Mouse (Mus musculus): ENCODE measurements around the gene Rbp1.
A peak's percentile ranks its signal among the peaks of the same experiment; 100 is the strongest.

Rbp1 gene

DNA sequence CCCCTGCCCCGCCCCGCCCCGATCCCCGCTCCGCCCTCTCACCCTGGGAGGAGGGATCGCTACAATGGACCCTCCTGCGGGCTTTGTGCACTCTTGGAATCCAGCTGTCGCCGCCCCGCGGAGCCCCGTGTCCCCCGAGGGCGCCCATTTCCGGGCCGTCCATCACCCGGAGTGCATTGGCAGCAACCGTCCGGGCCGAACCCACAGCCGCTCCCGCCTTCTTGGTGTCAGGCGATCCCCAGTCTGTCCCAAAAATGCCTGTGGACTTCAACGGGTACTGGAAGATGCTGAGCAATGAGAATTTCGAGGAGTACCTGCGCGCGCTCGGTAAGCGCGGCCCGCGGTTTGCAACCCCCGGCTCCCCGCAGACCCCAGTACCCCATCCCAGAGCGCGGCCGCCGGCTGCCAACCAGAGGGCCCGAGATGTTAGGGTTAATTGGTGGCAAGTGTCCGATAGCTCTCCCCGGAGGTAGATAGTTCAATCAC lies 2.0 kb downstream of the Rbp1 start:
- DNase-seq (ENCODE audit: low spot score in 2 of 2) = no peak

- DNase-seq (ENCODE audit: low spot score in 2 of 2) = no peak
These were observed 2.7 kb downstream of the Rbp1 start for GRCm38 (mm10) chr9:98425351-98425880.

GRCm38 (mm10) chr9:98427906-98428517 lies 5.3 kb downstream of the Rbp1 start:
- DNase-seq (ENCODE audit: low spot score in 2 of 2) = no peak

DNA sequence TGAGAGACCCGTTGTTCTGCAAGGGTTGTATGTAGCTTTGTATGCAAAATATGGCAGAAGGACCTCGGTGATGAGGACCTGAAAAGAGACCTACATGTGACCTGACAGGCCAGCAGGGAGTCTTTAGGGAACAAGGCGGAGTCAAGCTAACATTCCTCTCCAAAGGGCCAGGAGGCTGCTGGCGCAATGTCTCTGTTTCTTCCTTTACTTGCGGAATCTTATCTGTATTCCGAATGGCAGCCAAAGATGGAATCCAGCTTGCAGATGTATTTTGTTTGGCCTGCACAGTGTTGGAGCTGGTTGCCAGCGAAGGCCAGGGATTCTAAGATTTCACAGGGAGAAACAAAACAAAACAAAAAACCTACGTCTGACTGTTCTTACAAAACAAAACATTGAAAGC lies 6.0 kb downstream of the Rbp1 start:
- DNase-seq (ENCODE audit: low spot score in 2 of 2) = no peak

- DNase-seq (ENCODE audit: low spot score in 2 of 2) = peak in 1 of 2 experiments; percentile 23
These were observed 7.0 kb downstream of the Rbp1 start for GRCm38 (mm10) chr9:98429806-98430205.

- DNase-seq (ENCODE audit: low spot score in 2 of 2) = no peak
These were observed 7.8 kb downstream of the Rbp1 start for GRCm38 (mm10) chr9:98430528-98430927.

DNA sequence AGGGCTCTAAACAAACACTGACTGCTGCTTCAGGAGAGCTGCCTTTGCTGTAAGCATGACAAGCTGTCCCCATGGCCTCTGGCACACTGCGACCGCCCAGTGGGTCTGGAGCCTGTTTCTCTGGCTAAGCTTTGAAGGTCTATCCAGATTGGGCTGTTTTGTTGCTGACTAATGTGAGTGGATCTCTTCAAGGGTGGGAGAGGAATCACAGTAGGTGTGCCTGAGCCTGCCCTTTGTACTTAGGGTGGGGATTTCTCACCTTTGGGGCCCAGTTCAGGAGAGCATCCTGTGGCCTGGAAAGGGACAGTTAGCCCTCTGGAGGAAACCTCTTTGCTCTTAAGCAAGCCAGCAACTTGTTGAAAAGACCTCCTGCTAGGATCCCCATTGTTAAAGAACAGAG lies 10.3 kb downstream of the Rbp1 start:
- DNase-seq (ENCODE audit: low spot score in 2 of 2) = no peak

- DNase-seq (ENCODE audit: low spot score in 2 of 2) = no peak
These were observed 11.3 kb downstream of the Rbp1 start for GRCm38 (mm10) chr9:98433956-98434588.

DNA sequence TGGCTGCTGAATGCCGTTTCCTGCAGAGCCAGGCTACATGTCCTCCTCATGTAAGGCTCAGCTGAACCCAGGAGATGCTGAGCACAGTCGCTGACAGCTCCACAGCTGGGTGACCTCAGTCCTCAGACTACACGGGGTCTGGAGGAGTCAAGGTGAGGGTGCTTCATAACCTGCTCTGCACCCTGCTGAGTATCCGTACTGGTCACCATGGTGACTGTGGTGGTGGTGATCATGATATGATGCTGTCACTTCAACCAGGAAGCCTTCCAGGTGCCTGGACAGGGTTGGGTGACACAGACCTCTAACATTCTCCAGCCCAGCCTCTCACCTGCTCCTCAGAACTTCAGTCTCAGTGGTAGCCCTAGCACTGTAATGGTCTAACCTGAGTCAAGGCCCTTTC lies 15.1 kb downstream of the Rbp1 start:
- no peak for DNase-seq (ENCODE audit: low spot score in 2 of 2)

- DNase-seq (ENCODE audit: low spot score in 2 of 2) = no peak
These were observed 16.3 kb downstream of the Rbp1 start for GRCm38 (mm10) chr9:98439091-98439490.

DNA sequence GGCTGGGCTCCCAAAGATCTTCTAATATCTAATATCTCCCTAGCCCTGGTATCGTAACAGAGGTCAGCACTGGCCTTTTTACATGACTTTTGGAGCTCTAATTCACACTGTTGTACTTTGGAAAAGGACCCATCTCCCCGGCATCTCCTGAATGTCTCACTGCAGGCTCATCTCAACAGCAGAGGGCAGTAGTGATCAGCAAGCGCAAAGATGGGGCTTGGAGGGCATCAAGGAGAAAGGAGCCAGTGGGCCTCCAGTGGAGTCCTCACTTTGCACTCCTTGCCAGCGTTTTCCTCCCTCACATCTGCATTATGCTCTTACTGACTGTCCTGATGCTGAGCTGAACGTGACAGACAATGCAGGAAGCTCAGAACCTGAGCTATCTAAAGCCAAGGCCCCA lies 19.9 kb downstream of the Rbp1 start:
- no peak for DNase-seq (ENCODE audit: low spot score in 2 of 2)

DNA sequence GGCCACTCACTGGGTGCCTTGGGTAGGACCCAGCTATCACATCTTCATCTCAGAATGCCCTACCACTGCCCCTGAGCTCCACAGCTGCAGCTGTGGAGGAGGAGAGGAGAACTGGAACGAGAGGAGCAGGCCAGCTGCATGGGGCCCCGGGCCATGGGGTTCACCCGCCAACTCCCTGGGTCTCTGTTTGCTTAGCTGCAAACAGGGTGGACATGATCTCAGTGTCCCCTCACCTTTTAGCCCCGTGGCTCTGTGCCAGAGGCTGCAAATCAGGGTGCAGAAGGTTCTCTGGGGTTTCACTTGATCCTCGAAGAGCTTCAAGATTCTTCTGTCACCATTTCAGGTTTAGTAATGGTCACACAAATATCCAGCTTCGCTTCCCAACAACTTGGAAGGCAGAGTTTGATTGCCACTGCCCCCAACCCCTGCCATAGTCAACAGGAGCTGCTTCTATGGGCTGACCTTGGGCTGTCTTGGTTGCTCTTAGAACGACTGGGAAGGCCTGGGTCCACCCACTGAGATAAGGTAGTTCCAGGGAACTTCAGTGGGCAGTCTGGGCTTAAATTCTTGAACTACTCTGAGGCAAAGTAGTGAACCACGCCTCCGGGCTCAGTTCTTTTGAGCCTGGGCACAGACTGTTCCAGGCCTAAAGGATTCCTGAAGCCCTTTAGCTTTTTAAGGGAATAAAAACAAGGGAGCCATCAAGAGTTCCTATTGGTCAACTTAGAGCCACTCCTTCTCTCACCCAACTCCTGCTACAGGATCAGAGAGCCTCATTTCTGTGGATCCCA lies 22.8 kb downstream of the Rbp1 start:
- DNase-seq (ENCODE audit: low spot score in 2 of 2) = no peak

GRCm38 (mm10) chr9:98450976-98451375 lies 28.2 kb downstream of the Rbp1 start:
- DNase-seq (ENCODE audit: low spot score in 2 of 2) = no peak

DNA sequence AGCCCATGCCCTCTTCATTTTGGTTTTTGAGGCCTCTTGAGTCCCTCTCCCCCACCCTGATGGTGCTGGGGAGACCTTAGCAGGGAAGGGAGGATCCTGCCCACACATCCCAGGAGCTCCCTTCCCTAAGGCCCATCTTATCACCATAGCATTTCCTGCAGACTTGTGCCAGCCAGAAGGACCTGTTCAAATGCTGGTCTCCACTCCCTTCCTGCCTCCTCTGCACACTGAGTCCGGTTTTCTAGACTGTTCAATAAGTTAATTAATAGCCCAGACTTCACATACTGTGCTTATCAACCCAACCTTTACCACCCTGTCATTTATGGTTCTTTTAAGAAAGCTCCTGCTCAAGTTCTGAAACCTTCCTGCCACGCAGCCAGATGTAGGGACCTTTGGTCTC lies 43.9 kb downstream of the Rbp1 start:
- no peak for DNase-seq (ENCODE audit: low spot score in 2 of 2)

DNA sequence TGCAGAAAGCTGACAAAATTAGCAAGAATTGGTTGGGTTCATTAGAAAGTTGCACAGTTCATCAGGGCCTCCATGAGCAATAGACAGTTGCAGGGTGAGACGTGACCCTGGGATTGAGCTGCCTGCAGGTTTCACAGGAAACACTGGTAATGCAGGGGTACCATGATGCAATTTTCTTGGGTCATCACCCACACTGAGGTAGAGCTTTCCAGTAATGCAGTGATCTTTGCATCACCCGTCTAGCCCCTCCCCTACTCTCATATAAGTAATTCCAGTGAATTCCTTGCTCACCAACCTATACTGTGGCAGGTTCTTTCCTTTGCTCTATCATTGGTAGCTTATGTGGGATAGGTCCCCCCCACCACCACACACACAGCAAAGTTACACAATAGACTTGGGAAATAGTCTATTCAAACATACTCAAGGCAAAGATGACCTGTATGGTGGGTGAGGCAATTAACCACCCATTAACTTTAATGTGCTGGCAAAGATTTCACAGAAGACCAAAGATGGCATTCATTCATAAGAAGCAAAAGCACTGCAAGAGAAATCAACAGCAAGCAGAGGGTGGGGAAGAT lies 57.5 kb downstream of the Rbp1 start:
- DNase-seq (ENCODE audit: low spot score in 2 of 2) = no peak

DNA sequence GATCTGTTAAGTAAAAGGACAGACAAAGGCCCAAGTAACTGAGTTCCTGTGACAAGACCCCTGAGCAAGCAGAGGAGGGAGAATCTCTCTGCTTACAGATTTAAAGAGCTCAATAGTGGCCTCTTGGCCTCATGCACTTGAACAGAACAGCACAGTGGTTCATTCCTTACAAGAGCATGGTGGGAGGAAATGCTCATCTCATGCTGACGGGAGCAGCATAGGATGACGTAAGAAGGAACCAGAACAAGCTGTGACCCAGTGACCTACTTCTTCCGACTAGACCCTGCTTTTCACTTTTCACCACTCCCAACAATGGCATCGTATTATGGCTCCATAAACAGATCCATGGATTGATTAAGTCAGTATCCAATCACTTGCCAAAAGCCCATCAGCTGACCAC lies 59.5 kb downstream of the Rbp1 start:
- no peak for DNase-seq (ENCODE audit: low spot score in 2 of 2)

DNA sequence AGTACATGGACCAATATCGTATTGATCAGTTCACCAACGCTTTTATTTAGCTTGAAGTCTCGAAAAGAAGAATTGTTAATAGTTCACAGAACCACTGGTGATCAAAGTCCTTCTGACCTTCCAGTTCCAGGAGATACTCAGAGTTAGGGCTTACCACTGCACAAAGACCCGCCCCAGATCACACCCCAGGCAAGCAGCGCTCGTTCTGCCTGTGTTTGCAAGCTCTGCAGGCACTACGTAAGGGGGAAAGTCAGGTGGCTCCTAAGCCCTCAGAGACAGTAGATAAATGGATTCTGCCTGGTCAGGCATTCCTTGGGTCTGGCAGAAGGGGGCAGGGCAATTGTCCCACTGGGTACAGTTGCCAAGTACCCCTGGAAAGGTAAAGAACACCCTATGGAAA lies 62.3 kb downstream of the Rbp1 start:
- no peak for DNase-seq (ENCODE audit: low spot score in 2 of 2)

DNA sequence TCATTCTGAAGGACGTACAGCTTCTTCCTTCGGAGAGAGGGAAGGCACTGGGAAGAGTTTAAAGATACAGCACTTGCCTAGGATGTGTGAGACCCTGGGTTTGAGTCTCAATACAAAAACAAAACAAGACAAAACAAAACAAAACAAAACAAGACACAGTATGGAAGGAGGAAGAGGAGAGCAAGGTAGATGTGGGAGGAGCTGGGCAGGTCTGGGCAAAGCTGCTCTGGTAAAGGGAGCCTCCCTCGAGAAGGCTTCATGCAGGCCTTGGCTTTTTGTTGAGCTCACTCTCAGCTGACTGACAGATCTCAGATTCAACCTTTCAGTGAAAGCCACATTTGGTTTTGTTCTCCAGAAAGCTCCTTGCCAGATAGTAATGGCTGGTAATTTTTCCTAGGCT lies 63.1 kb downstream of the Rbp1 start, which contains the start of gene Rbp2:
TSS of gene Rbp2 (plus strand) at position 301 of the 400 bp plus-strand sequence.
- DNase-seq (ENCODE audit: low spot score in 2 of 2) = no peak

GRCm38 (mm10) chr9:98487273-98487672 lies 64.5 kb downstream of the Rbp1 start:
- DNase-seq (ENCODE audit: low spot score in 2 of 2) = no peak

GRCm38 (mm10) chr9:98489532-98489931 lies 66.8 kb downstream of the Rbp1 start:
- DNase-seq (ENCODE audit: low spot score in 2 of 2) = no peak

DNA sequence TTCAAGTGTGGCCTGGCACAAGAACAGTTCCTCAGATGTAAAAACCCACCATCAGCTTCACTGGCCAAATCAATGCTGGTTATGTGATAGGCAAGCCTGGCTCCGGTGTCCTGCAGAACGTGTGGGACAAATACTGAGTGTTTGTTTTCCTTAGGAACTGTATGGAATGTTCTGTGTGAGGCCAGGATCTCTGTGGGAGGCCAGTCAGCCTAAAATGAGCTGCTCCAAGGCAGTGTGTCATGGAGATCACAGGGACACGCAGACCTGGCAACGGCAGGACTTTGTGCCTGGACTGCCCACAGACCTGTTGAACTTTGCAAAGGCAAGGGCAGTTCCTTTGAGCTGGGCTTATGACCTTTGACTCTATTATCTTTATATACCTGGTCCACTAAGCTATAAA lies 67.4 kb downstream of the Rbp1 start:
- no peak for DNase-seq (ENCODE audit: low spot score in 2 of 2)

GRCm38 (mm10) chr9:98491071-98491470 lies 68.3 kb downstream of the Rbp1 start:
- no peak for DNase-seq (ENCODE audit: low spot score in 2 of 2)
